Mouse (Mus musculus) liver, embryonic 11.5 days (tissue): ENCODE measurements around the gene Sfswap. TPM values are rescaled to one million over a fixed set of nuclear protein-coding genes. Genes with fewer than 3 reads are reported as not detected.

ENCODE experiments used
- ATAC-seq: fragments of 200-750 bp; cut with Nextera tagmentation; replicated peaks from 2 replicates; pipeline ENCODE4 v1.8.0; 2017; ENCODE audit warnings: moderate number of reproducible peaks, mild to moderate bottlenecking, moderate TSS enrichment, moderate library complexity; ENCODE audit not compliant: low FRiP score
- DNase-seq: peaks from one replicate; pipeline ENCODE4 v3.0.0-alpha.2; 2017; ENCODE audit warnings: low spot score
- H3K27ac ChIP-seq: fragments of 300-500 bp; sonication (generic); 2 replicates; pipeline ENCODE4 v1.5.1; 2014; ENCODE audit warnings: mild to moderate bottlenecking, low read depth, low read length, control low read depth
- H3K27me3 ChIP-seq: fragments of 300-500 bp; sonication (generic); replicated peaks from 2 replicates; pipeline ENCODE4 v1.6.1; 2014; ENCODE audit warnings: low read length, mixed read lengths; ENCODE audit not compliant: control insufficient read depth, insufficient read depth
- H3K36me3 ChIP-seq: fragments of 300-500 bp; sonication (generic); 2 replicates; pipeline ENCODE4 v1.6.1; 2014; ENCODE audit warnings: mild to moderate bottlenecking, low read length, moderate library complexity, mixed read lengths; ENCODE audit not compliant: control insufficient read depth, insufficient read depth
- H3K4me1 ChIP-seq: fragments of 300-500 bp; sonication (generic); replicated peaks from 2 replicates; pipeline ENCODE4 v1.6.1; 2014; ENCODE audit warnings: low read length, mixed read lengths; ENCODE audit not compliant: control insufficient read depth, insufficient read depth
- H3K4me2 ChIP-seq: fragments of 300-500 bp; sonication (generic); 2 replicates; pipeline ENCODE4 v1.6.1; 2014; ENCODE audit warnings: mild to moderate bottlenecking, control low read depth, moderate library complexity
- H3K4me3 ChIP-seq: fragments of 300-500 bp; sonication (generic); 2 replicates; pipeline ENCODE4 v1.5.1; 2014; ENCODE audit warnings: low read depth, low read length, control low read depth
- H3K9ac ChIP-seq: fragments of 300-500 bp; sonication (generic); 2 replicates; pipeline ENCODE4 v1.6.1; 2014; ENCODE audit warnings: low read depth, low read length, control low read depth
- H3K9me3 ChIP-seq: fragments of 300-500 bp; sonication (generic); 2 replicates; pipeline ENCODE4 v1.6.1; 2016; ENCODE audit warnings: low read length, inconsistent platforms, mixed read lengths; ENCODE audit not compliant: control insufficient read depth
- WGBS: fragments of 180-500 bp; shearing (Covaris S2); extraction: QIAGEN DNeasy Blood & Tissue Kit; methylation state at CpG from one replicate; pipeline ENCODE4 v1.1.7; 2014; 5-methylcytosine and 5-hydroxymethylcytosine counted together
- polyA plus RNA-seq: library from polyadenylated mRNA; unstranded; fragments of >200 nt; fragmentation: Nextera tagmentation; extraction: Ambion mirVana; gene quantifications from 2 replicates; pipeline ENCODE4 v1.2.1, GENCODE M21; 2014

The Sfswap gene
- polyA plus RNA-seq, 1 experiment from 2014 or later, result 38.7 TPM

DNA sequence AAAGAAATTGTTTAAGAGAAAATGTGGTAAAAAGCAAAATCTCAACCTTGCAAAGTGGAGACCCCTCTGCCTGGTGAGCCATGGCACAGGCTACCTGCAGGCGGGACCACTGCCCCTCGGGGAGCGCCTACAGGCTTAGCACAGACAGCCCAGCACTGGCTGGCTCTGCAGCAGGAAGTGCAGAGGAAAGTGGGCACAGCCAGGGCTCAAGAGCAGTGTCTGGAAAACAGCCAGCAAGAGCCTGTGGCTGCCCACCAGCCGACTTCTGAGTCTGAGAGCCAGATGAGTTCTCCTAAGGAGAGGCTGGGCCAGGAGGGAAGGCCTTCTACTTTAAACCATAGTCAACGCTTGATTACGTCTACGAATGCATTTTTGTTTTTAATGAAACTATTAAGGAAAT, 20.5 kb downstream of the Sfswap start:
- Histone ChIP-seq H3K9ac (no peak overlapping the region), H3K27ac (no peak overlapping the region), H3K27me3 (no peaks in the 10 kb centered on the region), H3K4me3 (no peak overlapping the region), H3K4me2 (no peak overlapping the region), H3K9me3 (no peaks in the 10 kb centered on the region), H3K36me3 (peaks cover 33% of the 10 kb centered on the region), H3K4me1 (no peaks in the 10 kb centered on the region)
- no peak for DNase-seq
- 93% methylated on average over 7 of the region's 7 CpGs for WGBS
- no peak for ATAC-seq

DNA sequence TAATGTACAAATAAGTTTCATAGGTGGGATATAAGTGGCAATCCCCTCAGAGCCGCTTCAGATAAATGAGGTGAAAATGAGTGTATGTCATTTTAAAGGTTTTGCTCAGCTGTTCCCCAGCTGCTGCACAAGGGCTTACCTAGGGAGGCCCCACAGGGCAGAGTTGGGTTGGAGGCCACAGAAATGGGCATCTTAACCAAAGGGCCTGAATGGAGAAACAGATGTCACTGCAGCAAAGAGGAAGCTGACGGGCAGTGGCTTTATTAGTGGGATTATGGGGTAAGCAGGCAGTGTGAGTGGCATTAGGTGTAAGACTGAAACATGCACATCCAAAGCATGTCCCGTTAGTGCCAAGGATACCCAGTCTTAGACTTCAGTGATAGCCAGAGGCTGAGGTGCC, 20.9 kb downstream of the Sfswap start:
- H3K9me3 ChIP-seq, result no peaks in the 10 kb centered on the region
- DNase-seq (no peak), ATAC-seq (no peak)
- H3K36me3 ChIP-seq, result peaks cover 36% of the 10 kb centered on the region
- 94% methylated on average over 3 of the region's 3 CpGs for WGBS
- no peak overlapping the region for H3K4me3 ChIP-seq
- no peak overlapping the region for H3K27ac ChIP-seq
- H3K27me3 ChIP-seq, result no peaks in the 10 kb centered on the region
- H3K4me1 ChIP-seq, result 0 out of 2 replicates have a peak, but pooled peaks cover 2% of the 10 kb centered on the region
- H3K4me2 ChIP-seq, result no peak overlapping the region
- no peak overlapping the region for H3K9ac ChIP-seq

DNA sequence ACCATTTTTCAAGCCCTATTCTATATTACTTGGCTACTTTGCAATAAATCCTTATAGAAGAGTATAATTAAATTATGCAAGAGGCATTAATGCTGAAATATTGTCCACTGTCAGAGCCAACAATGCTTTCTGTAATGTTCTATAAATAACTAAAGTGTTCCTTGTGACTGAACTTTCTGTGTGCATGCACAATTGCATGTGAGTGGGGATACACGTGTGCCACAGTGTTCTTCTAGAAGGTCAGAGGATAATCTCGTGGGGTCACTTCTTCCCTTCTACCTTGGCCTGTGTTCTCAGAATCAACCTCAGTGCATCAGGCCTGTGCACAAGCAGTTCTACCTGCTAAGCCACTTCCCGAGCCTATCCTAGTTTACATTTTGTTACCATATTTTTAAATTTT, 22.1 kb downstream of the Sfswap start:
- Histone ChIP-seq H3K4me3 (no peak overlapping the region), H3K4me1 (0 out of 2 replicates have a peak, but pooled peaks cover 2% of the 10 kb centered on the region), H3K36me3 (peaks cover 36% of the 10 kb centered on the region), H3K27me3 (no peaks in the 10 kb centered on the region), H3K4me2 (no peak overlapping the region), H3K27ac (no peak overlapping the region), H3K9ac (no peak overlapping the region), H3K9me3 (no peaks in the 10 kb centered on the region)
- 79% methylated on average over 3 of the region's 3 CpGs for WGBS
- ATAC-seq (no peak), DNase-seq (no peak)

DNA sequence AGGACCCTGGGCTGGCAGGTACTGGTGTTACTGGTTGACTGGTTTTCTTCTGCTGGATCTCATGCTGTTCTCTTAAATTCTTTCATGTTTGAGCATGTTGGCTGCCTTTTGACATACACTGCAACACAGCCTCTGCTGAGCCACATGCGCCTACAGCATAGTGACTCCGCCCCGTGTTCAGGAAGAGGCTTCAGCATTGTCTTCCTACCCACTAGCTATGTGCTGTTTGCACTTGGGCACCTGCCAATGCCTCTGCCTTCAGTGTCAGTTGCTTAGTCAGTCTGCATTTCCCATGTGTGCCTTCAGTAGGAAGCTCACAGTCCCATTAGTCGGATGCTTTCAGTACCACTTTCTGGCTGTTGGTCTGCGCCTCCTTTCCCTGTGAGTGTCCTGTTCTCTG, 23.7 kb downstream of the Sfswap start:
- no peak for DNase-seq
- no peak for ATAC-seq

DNA sequence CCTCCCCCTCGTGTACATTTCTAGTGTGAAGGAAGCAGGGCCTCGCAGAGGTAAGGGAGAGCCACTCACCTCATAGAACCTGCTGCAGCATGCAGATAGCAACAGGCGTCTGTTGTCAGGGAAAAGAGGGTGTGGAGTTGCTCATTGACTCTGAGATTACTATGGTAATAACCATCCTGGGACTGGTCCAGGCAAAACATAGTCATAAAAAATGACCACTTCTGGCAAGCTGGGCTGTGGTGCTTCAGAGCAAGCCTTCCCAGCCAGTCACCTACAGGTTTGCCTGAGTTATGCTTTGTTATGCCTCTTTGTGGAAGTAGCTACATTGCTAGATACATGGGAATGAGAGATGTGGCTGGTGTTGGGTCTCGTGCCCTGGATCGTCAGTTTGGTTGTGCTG, 26.1 kb downstream of the Sfswap start:
- Histone ChIP-seq H3K4me2 (no peak overlapping the region), H3K27ac (no peak overlapping the region), H3K9me3 (no peaks in the 10 kb centered on the region), H3K27me3 (no peaks in the 10 kb centered on the region), H3K4me3 (no peak overlapping the region), H3K36me3 (peaks cover 33% of the 10 kb centered on the region; the same call in 1 of the 2 replicates), H3K9ac (no peak overlapping the region), H3K4me1 (0 out of 2 replicates have a peak, but pooled peaks cover 2% of the 10 kb centered on the region)
- 79% methylated on average over 5 of the region's 5 CpGs for WGBS
- peak; percentile 29; the same call in 1 of the 2 replicates for ATAC-seq
- DNase-seq, result no peak

More for the DNA sequence above, 23.7 kb downstream of the Sfswap start:
- 0 out of 2 replicates have a peak, but pooled peaks cover 2% of the 10 kb centered on the region for H3K4me1 ChIP-seq
- H3K36me3 ChIP-seq, result peaks cover 29% of the 10 kb centered on the region
- H3K9ac ChIP-seq, result no peak overlapping the region
- H3K27ac ChIP-seq, result no peak overlapping the region
- H3K4me2 ChIP-seq, result no peak overlapping the region
- H3K9me3 ChIP-seq, result no peaks in the 10 kb centered on the region
- H3K27me3 ChIP-seq, result no peaks in the 10 kb centered on the region
- H3K4me3 ChIP-seq, result no peak overlapping the region
- 94% methylated on average over 5 of the region's 5 CpGs for WGBS

DNA sequence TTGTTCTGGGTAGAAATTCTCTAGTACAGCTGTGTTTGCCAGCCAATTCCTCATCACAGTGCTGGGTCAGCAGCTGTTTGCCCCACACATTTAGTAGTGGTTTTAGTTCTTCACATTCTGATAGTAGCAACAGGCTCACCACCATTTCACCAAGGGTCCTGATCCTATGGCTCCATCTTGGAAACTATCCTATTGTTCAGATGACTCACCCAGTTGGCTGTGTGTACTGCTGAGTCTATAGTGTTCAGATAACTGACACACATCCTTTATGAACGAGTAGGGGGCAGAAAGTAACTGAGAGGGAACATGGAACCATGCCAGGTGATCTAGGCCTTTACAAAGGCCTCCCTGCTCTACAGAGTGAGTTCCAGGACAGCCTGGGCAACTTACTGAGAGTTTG, 28.6 kb downstream of the Sfswap start:
- H3K9ac ChIP-seq, result no peak overlapping the region
- H3K9me3 ChIP-seq, result no peaks in the 10 kb centered on the region
- ATAC-seq (no peak), DNase-seq (no peak)
- peaks cover 31% of the 10 kb centered on the region; the same call in 1 of the 2 replicates for H3K36me3 ChIP-seq
- 0 out of 2 replicates have a peak, but pooled peaks cover 2% of the 10 kb centered on the region for H3K4me1 ChIP-seq
- no peak overlapping the region for H3K4me3 ChIP-seq
- no peak overlapping the region for H3K4me2 ChIP-seq
- WGBS, result 65% methylated on average over 1 of the region's 1 CpGs
- H3K27ac ChIP-seq, result no peak overlapping the region
- H3K27me3 ChIP-seq, result no peaks in the 10 kb centered on the region

DNA sequence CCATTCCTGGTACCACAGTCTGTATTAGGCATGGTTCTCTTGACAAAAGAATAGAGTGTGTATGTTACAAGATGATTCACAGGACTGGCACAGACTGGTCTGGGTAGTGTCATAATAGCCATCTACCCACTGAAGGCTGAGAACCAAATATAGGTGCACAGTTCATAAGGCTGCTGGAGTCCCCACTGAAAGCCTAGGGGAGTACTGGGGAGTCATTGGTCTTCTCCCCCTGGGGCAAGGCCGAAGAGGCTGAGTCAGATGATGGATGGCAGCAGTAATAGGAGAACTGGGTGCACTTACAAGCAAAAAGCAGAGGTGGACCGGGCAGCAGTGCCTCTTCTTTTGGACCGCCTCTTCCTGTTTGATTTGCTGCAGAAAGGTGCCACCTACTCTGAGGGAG, 32.7 kb downstream of the Sfswap start:
- peaks cover 25% of the 10 kb centered on the region; the same call in 1 of the 2 replicates for H3K36me3 ChIP-seq
- ATAC-seq, result no peak

DNA sequence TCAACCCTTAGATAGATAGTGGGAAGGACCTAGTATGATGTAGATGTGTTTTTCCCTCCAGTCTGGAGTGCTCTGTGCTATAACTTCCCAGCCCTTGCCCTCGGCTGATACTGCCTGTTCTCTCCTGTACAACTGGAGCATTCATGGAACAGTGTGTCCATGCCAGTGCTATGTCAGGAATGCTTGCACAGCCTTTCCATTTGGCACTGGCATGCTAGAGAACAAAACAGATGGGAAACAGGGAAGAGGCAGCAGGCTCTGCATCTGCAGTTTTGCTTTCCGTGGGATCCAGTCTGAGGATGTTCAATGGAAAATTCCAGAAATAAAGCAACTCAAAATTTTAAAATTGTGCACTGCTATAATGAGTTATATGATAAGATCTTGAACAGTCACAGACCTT, 33.5 kb downstream of the Sfswap start:
- Histone ChIP-seq H3K27ac (no peak overlapping the region), H3K27me3 (no peaks in the 10 kb centered on the region), H3K4me1 (0 out of 2 replicates have a peak, but pooled peaks cover 7% of the 10 kb centered on the region), H3K4me3 (no peak overlapping the region), H3K36me3 (peaks cover 27% of the 10 kb centered on the region), H3K9ac (no peak overlapping the region), H3K4me2 (no peak overlapping the region), H3K9me3 (no peaks in the 10 kb centered on the region)
- ATAC-seq (no peak), DNase-seq (no peak)
- WGBS, result 91% methylated on average over 2 of the region's 2 CpGs

More for the DNA sequence above, 32.7 kb downstream of the Sfswap start:
- no peak overlapping the region for H3K4me3 ChIP-seq
- no peaks in the 10 kb centered on the region for H3K9me3 ChIP-seq
- H3K4me1 ChIP-seq, result 0 out of 2 replicates have a peak, but pooled peaks cover 7% of the 10 kb centered on the region
- no peak for DNase-seq
- no peak overlapping the region for H3K4me2 ChIP-seq
- H3K27ac ChIP-seq, result no peak overlapping the region
- no peak overlapping the region for H3K9ac ChIP-seq
- WGBS, result 75% methylated on average over 3 of the region's 3 CpGs
- no peaks in the 10 kb centered on the region for H3K27me3 ChIP-seq

DNA sequence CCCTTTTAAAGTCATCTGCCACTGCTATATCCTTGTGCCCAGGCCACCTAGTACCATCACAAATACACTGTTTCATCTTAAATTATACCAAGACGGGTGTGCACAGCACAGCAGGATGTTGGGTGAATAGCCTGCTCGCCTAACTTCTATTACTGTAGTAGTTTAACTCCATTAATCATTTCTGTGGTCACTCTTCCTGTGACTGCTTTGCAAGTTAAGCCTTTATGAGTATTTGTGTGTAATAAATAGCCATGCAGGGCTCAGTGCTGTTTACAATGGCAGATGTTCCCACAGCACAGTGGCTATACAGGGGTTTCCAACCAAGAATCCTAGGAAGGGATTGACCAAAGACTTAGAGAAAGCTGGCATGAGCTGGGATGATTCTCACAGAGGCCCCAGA, 34.0 kb downstream of the Sfswap start:
- Histone ChIP-seq H3K36me3 (peaks cover 23% of the 10 kb centered on the region), H3K27me3 (no peaks in the 10 kb centered on the region), H3K4me1 (0 out of 2 replicates have a peak, but pooled peaks cover 7% of the 10 kb centered on the region), H3K4me2 (no peak overlapping the region), H3K27ac (no peak overlapping the region), H3K4me3 (no peak overlapping the region), H3K9me3 (no peaks in the 10 kb centered on the region), H3K9ac (no peak overlapping the region)
- ATAC-seq, result no peak
- DNase-seq, result no peak
- WGBS, result 82% methylated on average over 2 of the region's 2 CpGs
